Mouse (Mus musculus) lung, adult 2 months (tissue): ENCODE data around the gene Rassf8.

Experiments used
- CTCF ChIP-seq: fragments of 200-500 bp; IDR thresholded peaks from 2 replicates; pipeline ENCODE4 v1.5.1; 2011; ENCODE audit warnings: mild to moderate bottlenecking, low read length, control low read depth; ENCODE audit not compliant: insufficient read depth
- POLR2A ChIP-seq: fragments of 200-500 bp; IDR thresholded peaks from 2 replicates; pipeline ENCODE4 v1.6.1; 2011; ENCODE audit warnings: low read depth, mild to moderate bottlenecking, control low read depth, low read length, borderline replicate concordance; ENCODE audit errors: extremely low read depth

DNA sequence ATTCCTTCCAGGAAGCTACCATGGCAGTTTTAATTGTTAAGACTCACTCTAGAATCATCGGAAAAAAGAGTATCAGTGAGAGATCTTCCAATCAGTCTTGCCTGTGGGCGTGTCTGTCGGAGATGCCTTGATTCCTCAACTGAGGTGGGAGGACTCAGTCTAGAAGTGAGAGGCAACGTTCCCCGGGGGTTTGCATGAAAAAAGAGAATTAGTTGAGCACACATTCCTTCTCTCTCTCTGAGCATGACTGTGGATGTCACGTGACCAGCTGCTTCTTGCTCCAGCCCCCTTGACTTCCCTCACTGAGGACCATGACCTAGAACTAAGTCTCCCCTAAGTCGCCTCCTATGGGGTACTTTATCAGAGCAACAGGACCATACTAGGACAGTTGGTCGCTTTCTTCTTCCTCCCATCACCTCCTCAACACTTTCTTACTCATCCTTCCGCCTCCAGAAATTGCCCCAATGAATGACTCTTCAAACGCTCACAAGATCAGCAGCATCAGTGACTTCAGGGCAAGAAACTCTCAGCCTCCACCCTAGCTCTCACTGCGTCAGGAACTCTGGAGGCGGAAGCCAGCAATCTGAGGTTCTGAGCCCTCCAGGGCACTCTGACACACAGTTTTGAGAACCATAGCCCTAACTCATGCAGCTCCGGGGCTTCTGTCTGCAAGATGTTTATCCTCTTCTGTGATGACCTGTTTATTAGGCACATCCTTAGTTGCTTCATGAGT, 23.3 kb upstream of the Rassf8 start:
- no peak for TF ChIP-seq CTCF
- TF ChIP-seq POLR2A = no peak
